Mouse (Mus musculus): ENCODE measurements around the gene Wfdc1. TPM values are rescaled to one million over a fixed set of nuclear protein-coding genes. Genes with fewer than 3 reads are reported as not detected.

Gene Wfdc1
- 6.0 and 7.2 TPM in 2 replicates for polyA plus RNA-seq (2015; fragmentation: Nextera tagmentation; extraction: Ambion mirVana)

GRCm38 (mm10) chr8:119666219-119666951, at the start of gene Wfdc1:
Wfdc1 (plus strand) TSS chr8:119666365.
- no peak within 1 kb of the TSS for H3K9ac ChIP-seq (replicated peaks)
- H3K27ac ChIP-seq (ENCODE audit: low read depth), result no peak within 1 kb of the TSS
- DNase-seq (no peak), ATAC-seq (no peak)
- 0 out of 2 replicates have a peak, but pooled peaks cover 2% of the 10 kb centered on the region for H3K27me3 ChIP-seq (ENCODE audit: insufficient read depth, low read length)
- H3K9me3 ChIP-seq (ENCODE audit: low read length), result no peaks in the 10 kb centered on the region
- H3K36me3 ChIP-seq (replicated peaks; ENCODE audit: insufficient read depth, low read length), result no peaks in the 10 kb centered on the region
- TF ChIP-seq CTCF (IDR thresholded peaks at IDR 0.05; ENCODE audit: low read depth) (no peak), EP300 (IDR thresholded peaks at IDR 0.05; ENCODE audit: low read depth) (no peak)
- peak within 1 kb of the TSS; percentile 7; the same call in 1 of the 2 replicates for H3K4me2 ChIP-seq (ENCODE audit: low read depth, low read length)
- no peaks in the 10 kb centered on the region for H3K4me1 ChIP-seq (ENCODE audit: insufficient read depth)
- WGBS (ENCODE audit: insufficient replicate concordance), result 16% methylated on average over 13 of the region's 14 CpGs
- H3K4me3 ChIP-seq (ENCODE audit: low read depth, low read length), result no peak within 1 kb of the TSS

DNA sequence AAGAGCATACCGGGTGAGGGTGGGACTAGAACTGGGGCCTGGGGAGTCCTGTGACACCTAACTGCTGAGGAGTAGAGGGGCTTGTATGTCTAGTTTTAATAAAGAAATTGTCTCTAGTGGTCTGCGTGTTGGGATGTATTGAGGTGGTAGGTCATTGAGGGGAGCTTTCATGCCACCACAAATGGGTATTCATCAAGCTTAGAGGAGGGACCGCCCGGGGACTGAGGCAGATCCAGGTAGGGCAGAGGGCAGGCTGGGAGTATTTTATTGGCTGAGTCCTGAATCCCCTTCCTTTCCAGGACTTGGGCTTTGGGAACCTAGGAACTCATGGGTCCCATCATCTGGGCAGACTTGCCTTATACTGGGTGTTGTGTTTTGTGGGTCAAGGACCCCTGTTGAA, 49.4 kb upstream of the Wfdc1 start:
- H3K4me3 ChIP-seq (ENCODE audit: low read depth, low read length), result no peak overlapping the region
- H3K9me3 ChIP-seq (ENCODE audit: low read length), result no peaks in the 10 kb centered on the region
- 93% methylated on average over 4 of the region's 4 CpGs for WGBS (ENCODE audit: insufficient replicate concordance)
- H3K4me2 ChIP-seq (ENCODE audit: low read depth, low read length), result no peak overlapping the region
- ATAC-seq, result no peak
- H3K27ac ChIP-seq (ENCODE audit: low read depth), result no peak overlapping the region
- DNase-seq, result no peak
- no peak overlapping the region for H3K9ac ChIP-seq (replicated peaks)
- H3K27me3 ChIP-seq (ENCODE audit: insufficient read depth, low read length), result no peaks in the 10 kb centered on the region
- H3K36me3 ChIP-seq (replicated peaks; ENCODE audit: insufficient read depth, low read length), result no peaks in the 10 kb centered on the region
- TF ChIP-seq CTCF (IDR thresholded peaks at IDR 0.05; ENCODE audit: low read depth) (no peak), EP300 (IDR thresholded peaks at IDR 0.05; ENCODE audit: low read depth) (no peak)
- H3K4me1 ChIP-seq (ENCODE audit: insufficient read depth), result no peaks in the 10 kb centered on the region

GRCm38 (mm10) chr8:119617586-119617985, 48.6 kb upstream of the Wfdc1 start:
- WGBS (ENCODE audit: insufficient replicate concordance), result 80% methylated on average over 5 of the region's 5 CpGs
- H3K4me2 ChIP-seq (ENCODE audit: low read depth, low read length), result no peak overlapping the region
- no peaks in the 10 kb centered on the region for H3K27me3 ChIP-seq (ENCODE audit: insufficient read depth, low read length)
- no peaks in the 10 kb centered on the region for H3K4me1 ChIP-seq (ENCODE audit: insufficient read depth)
- DNase-seq (no peak), ATAC-seq (0 out of 2 replicates have a peak, but pooled peaks have one; percentile 19)
- no peaks in the 10 kb centered on the region for H3K9me3 ChIP-seq (ENCODE audit: low read length)
- H3K36me3 ChIP-seq (replicated peaks; ENCODE audit: insufficient read depth, low read length), result no peaks in the 10 kb centered on the region
- no peak overlapping the region for H3K9ac ChIP-seq (replicated peaks)
- TF ChIP-seq CTCF (IDR thresholded peaks at IDR 0.05; ENCODE audit: low read depth), result no peak
- no peak for TF ChIP-seq EP300 (IDR thresholded peaks at IDR 0.05; ENCODE audit: low read depth)
- no peak overlapping the region for H3K27ac ChIP-seq (ENCODE audit: low read depth)
- no peak overlapping the region for H3K4me3 ChIP-seq (ENCODE audit: low read depth, low read length)

- ATAC-seq (no peak), DNase-seq (no peak)
- Histone ChIP-seq H3K4me2 (ENCODE audit: low read depth, low read length) (no peak overlapping the region), H3K4me1 (ENCODE audit: insufficient read depth) (no peaks in the 10 kb centered on the region), H3K9me3 (ENCODE audit: low read length) (no peaks in the 10 kb centered on the region), H3K9ac (replicated peaks) (no peak overlapping the region), H3K27ac (ENCODE audit: low read depth) (no peak overlapping the region), H3K4me3 (ENCODE audit: low read depth, low read length) (no peak overlapping the region), H3K27me3 (ENCODE audit: insufficient read depth, low read length) (no peaks in the 10 kb centered on the region), H3K36me3 (replicated peaks; ENCODE audit: insufficient read depth, low read length) (no peaks in the 10 kb centered on the region)
- no peak for TF ChIP-seq EP300 (IDR thresholded peaks at IDR 0.05; ENCODE audit: low read depth)
- no peak for TF ChIP-seq CTCF (IDR thresholded peaks at IDR 0.05; ENCODE audit: low read depth)
- 48% methylated on average over 5 of the region's 5 CpGs for WGBS (ENCODE audit: insufficient replicate concordance)
These were observed 47.3 kb upstream of the Wfdc1 start for GRCm38 (mm10) chr8:119618887-119619286.

GRCm38 (mm10) chr8:119620116-119620840, 45.9 kb upstream of the Wfdc1 start:
- H3K4me2 ChIP-seq (ENCODE audit: low read depth, low read length), result no peak overlapping the region
- TF ChIP-seq CTCF (IDR thresholded peaks at IDR 0.05; ENCODE audit: low read depth), result no peak
- TF ChIP-seq EP300 (IDR thresholded peaks at IDR 0.05; ENCODE audit: low read depth), result no peak
- no peaks in the 10 kb centered on the region for H3K36me3 ChIP-seq (replicated peaks; ENCODE audit: insufficient read depth, low read length)
- no peaks in the 10 kb centered on the region for H3K4me1 ChIP-seq (ENCODE audit: insufficient read depth)
- 64% methylated on average over 6 of the region's 6 CpGs for WGBS (ENCODE audit: insufficient replicate concordance)
- H3K9me3 ChIP-seq (ENCODE audit: low read length), result no peaks in the 10 kb centered on the region
- ATAC-seq, result no peak
- no peaks in the 10 kb centered on the region for H3K27me3 ChIP-seq (ENCODE audit: insufficient read depth, low read length)
- no peak overlapping the region for H3K27ac ChIP-seq (ENCODE audit: low read depth)
- no peak overlapping the region for H3K4me3 ChIP-seq (ENCODE audit: low read depth, low read length)
- H3K9ac ChIP-seq (replicated peaks), result no peak overlapping the region
- DNase-seq, result no peak

DNA sequence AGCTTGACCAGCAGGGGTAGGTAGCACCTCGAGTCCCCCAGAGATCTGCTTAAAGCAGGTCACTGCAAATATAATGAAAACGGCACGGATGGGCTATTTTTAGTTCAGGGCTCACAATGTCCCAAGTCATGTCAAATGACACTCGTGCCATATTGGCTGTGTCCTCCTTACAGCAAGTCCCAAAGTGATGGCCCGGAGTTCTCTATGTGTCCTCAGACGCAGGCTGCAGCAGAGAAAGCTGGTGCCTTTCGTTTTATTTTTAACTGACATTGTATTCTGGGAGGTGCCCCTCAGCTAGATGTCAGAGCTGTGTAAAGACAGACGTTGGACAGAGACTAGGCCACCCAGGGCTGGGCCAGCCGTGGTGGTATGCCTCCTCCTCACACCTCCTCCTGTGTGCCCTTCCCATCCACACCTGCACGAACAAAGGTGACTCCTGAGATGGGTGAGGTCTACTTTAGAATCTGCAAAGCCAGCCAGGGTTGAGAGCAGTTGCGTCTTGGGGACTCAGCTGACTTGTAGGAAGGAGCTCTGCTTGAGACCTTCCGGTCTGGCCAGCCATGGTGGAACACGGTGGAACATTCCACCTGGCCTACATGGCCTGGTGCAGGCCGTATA, 45.2 kb upstream of the Wfdc1 start:
- H3K4me3 ChIP-seq (ENCODE audit: low read depth, low read length), result no peak overlapping the region
- H3K27ac ChIP-seq (ENCODE audit: low read depth), result no peak overlapping the region
- DNase-seq (no peak), ATAC-seq (no peak)
- TF ChIP-seq CTCF (IDR thresholded peaks at IDR 0.05; ENCODE audit: low read depth) (no peak), EP300 (IDR thresholded peaks at IDR 0.05; ENCODE audit: low read depth) (no peak)
- H3K4me1 ChIP-seq (ENCODE audit: insufficient read depth), result no peaks in the 10 kb centered on the region
- H3K27me3 ChIP-seq (ENCODE audit: insufficient read depth, low read length), result no peaks in the 10 kb centered on the region
- no peak overlapping the region for H3K4me2 ChIP-seq (ENCODE audit: low read depth, low read length)
- H3K9me3 ChIP-seq (ENCODE audit: low read length), result no peaks in the 10 kb centered on the region
- no peak overlapping the region for H3K9ac ChIP-seq (replicated peaks)
- H3K36me3 ChIP-seq (replicated peaks; ENCODE audit: insufficient read depth, low read length), result no peaks in the 10 kb centered on the region
- 74% methylated on average over 14 of the region's 14 CpGs for WGBS (ENCODE audit: insufficient replicate concordance)

All from liver, postnatal 0 days (tissue).